Mouse (Mus musculus) testis, adult 2 months (tissue): ENCODE results near the gene Kcnmb3.

Experiments
- CTCF ChIP-seq: fragments of 200-500 bp; IDR thresholded peaks from 2 replicates; pipeline ENCODE4 v1.5.1; 2012; ENCODE audit warnings: low read depth, mild to moderate bottlenecking, inconsistent platforms, low read length, moderate library complexity; ENCODE audit not compliant: control insufficient read depth, insufficient read depth, insufficient replicate concordance
- POLR2A ChIP-seq: fragments of 200-500 bp; IDR thresholded peaks from 2 replicates; pipeline ENCODE4 v1.6.1; 2012; ENCODE audit warnings: low read depth, mild to moderate bottlenecking, inconsistent platforms, low read length, moderate library complexity; ENCODE audit not compliant: control insufficient read depth

GRCm38 (mm10) chr3:32527181-32527580 is 35.1 kb upstream of the Kcnmb3 start:
- no peak for TF ChIP-seq CTCF
- no peak for TF ChIP-seq POLR2A
